Mouse (Mus musculus) urinary bladder, postnatal 10 days (tissue): ENCODE data around the gene Rapgef2.

ENCODE experiments used
- DNase-seq: peaks from one replicate; pipeline ENCODE4 v3.0.0; 2022; ENCODE audit warnings: low spot score

The Rapgef2 gene

GRCm38 (mm10) chr3:79286376-79287107, at the start of gene Rapgef2:
Gene Rapgef2 (minus strand): TSS chr3:79286517.
- peak; percentile 26 for DNase-seq

GRCm38 (mm10) chr3:79333643-79334200, 47.4 kb upstream of the Rapgef2 start:
- DNase-seq: no peak

GRCm38 (mm10) chr3:79333051-79333450, 46.7 kb upstream of the Rapgef2 start:
- no peak for DNase-seq

GRCm38 (mm10) chr3:79329691-79330315, 43.5 kb upstream of the Rapgef2 start:
- no peak for DNase-seq

GRCm38 (mm10) chr3:79324697-79325526, 38.6 kb upstream of the Rapgef2 start:
- DNase-seq: no peak

GRCm38 (mm10) chr3:79314006-79314698, 27.8 kb upstream of the Rapgef2 start:
- DNase-seq: no peak

- no peak for DNase-seq
Measured at GRCm38 (mm10) chr3:79311895-79312294, 25.6 kb upstream of the Rapgef2 start.

- no peak for DNase-seq
Measured at GRCm38 (mm10) chr3:79310184-79310583, 23.9 kb upstream of the Rapgef2 start.

- DNase-seq: no peak
Measured at GRCm38 (mm10) chr3:79308605-79309004, 22.3 kb upstream of the Rapgef2 start.

- no peak for DNase-seq
Measured at GRCm38 (mm10) chr3:79299401-79299800, 13.1 kb upstream of the Rapgef2 start.

GRCm38 (mm10) chr3:79297281-79297680, 11.0 kb upstream of the Rapgef2 start:
- no peak for DNase-seq

GRCm38 (mm10) chr3:79296586-79296985, 10.3 kb upstream of the Rapgef2 start:
- DNase-seq: no peak

GRCm38 (mm10) chr3:79296049-79296448, 9.7 kb upstream of the Rapgef2 start:
- no peak for DNase-seq

- DNase-seq: no peak
Measured at GRCm38 (mm10) chr3:79294701-79295100, 8.4 kb upstream of the Rapgef2 start.

GRCm38 (mm10) chr3:79293023-79293422, 6.7 kb upstream of the Rapgef2 start:
- DNase-seq: no peak

- DNase-seq: no peak
Measured at GRCm38 (mm10) chr3:79289050-79289449, 2.7 kb upstream of the Rapgef2 start.

- no peak for DNase-seq
Measured at GRCm38 (mm10) chr3:79287699-79288458, 1.6 kb upstream of the Rapgef2 start.

GRCm38 (mm10) chr3:79287108-79287576, 825 bp upstream of the Rapgef2 start:
- DNase-seq: peak; percentile 84

- DNase-seq: no peak
Measured at GRCm38 (mm10) chr3:79286031-79286375, 314 bp downstream of the Rapgef2 start.

- DNase-seq: no peak
Measured at GRCm38 (mm10) chr3:79285097-79285675, 1.1 kb downstream of the Rapgef2 start.

- no peak for DNase-seq
Measured at GRCm38 (mm10) chr3:79283976-79284375, 2.3 kb downstream of the Rapgef2 start.
